Mouse (Mus musculus): ENCODE measurements around the gene Zc3hav1l.

- no peak for TF ChIP-seq CTCF (IDR thresholded peaks at IDR 0.05; ENCODE audit: borderline replicate concordance, insufficient read depth, low read length)
- no peak for TF ChIP-seq POLR2A (IDR thresholded peaks at IDR 0.05; ENCODE audit: low read depth, low read length)
These were observed 34.6 kb downstream of the Zc3hav1l start for GRCm38 (mm10) chr6:38264466-38264865.
